Mouse (Mus musculus) spleen, adult 18-20 months (tissue): ENCODE data around the gene Zfp148.

ENCODE experiments used
- DNase-seq, 2 experiments: peaks; one replicate each; pipeline ENCODE4 v3.0.0; 2022; ENCODE audit warnings: mixed read lengths in 2 of 2

Zfp148 gene

GRCm38 (mm10) chr16:33536456-33536855 is 155.8 kb downstream of the Zfp148 start:
- no peak for DNase-seq

- DNase-seq: no peak
Observed at GRCm38 (mm10) chr16:33537499-33538225, 157.0 kb downstream of the Zfp148 start.

GRCm38 (mm10) chr16:33544346-33544745 is 163.7 kb downstream of the Zfp148 start:
- DNase-seq: no peak

- no peak for DNase-seq
Observed at GRCm38 (mm10) chr16:33545530-33545929, 164.9 kb downstream of the Zfp148 start.

GRCm38 (mm10) chr16:33553689-33554342 is 173.2 kb downstream of the Zfp148 start:
- no peak for DNase-seq
